Mouse (Mus musculus) lung, postnatal 25 days (tissue): ENCODE results near the gene Sfxn2.
"Not testable (repeated sequence)": the region's sequence is repeated elsewhere in the genome, so short reads cannot be mapped to it uniquely, and the experiment has no call there.

ENCODE experiments used
- DNase-seq: peaks from one replicate; pipeline ENCODE4 v3.0.0; 2022; ENCODE audit warnings: low spot score

The Sfxn2 gene

GRCm38 (mm10) chr19:46542750-46543149 lies 30.4 kb upstream of the Sfxn2 start:
- no peak for DNase-seq

- DNase-seq = no peak
Observed at GRCm38 (mm10) chr19:46547565-46547964, 25.6 kb upstream of the Sfxn2 start.

- DNase-seq = no peak
Observed at GRCm38 (mm10) chr19:46548110-46548509, 25.1 kb upstream of the Sfxn2 start.

GRCm38 (mm10) chr19:46550385-46550784 lies 22.8 kb upstream of the Sfxn2 start:
- DNase-seq = no peak

GRCm38 (mm10) chr19:46552496-46552895 lies 20.7 kb upstream of the Sfxn2 start:
- DNase-seq = no peak

- DNase-seq = no peak
Observed at GRCm38 (mm10) chr19:46553541-46553955, 19.6 kb upstream of the Sfxn2 start.

GRCm38 (mm10) chr19:46558009-46558408 lies 15.2 kb upstream of the Sfxn2 start:
- no peak for DNase-seq

- DNase-seq = peak; percentile 51
Observed at GRCm38 (mm10) chr19:46558631-46559030, 14.5 kb upstream of the Sfxn2 start.

GRCm38 (mm10) chr19:46562132-46562531 lies 11.0 kb upstream of the Sfxn2 start:
- DNase-seq = peak; percentile 74

GRCm38 (mm10) chr19:46562581-46563515 lies 10.3 kb upstream of the Sfxn2 start:
- DNase-seq = no peak

GRCm38 (mm10) chr19:46563603-46564002 lies 9.6 kb upstream of the Sfxn2 start:
- no peak for DNase-seq

GRCm38 (mm10) chr19:46564043-46564462 lies 9.1 kb upstream of the Sfxn2 start:
- DNase-seq = no peak

GRCm38 (mm10) chr19:46571211-46571877 lies 1.8 kb upstream of the Sfxn2 start:
- DNase-seq = not testable (repeated sequence)

GRCm38 (mm10) chr19:46571878-46572244 lies 1.3 kb upstream of the Sfxn2 start:
- no peak for DNase-seq

GRCm38 (mm10) chr19:46572548-46572947 lies 617 bp upstream of the Sfxn2 start:
- no peak for DNase-seq

- DNase-seq = no peak
Observed at GRCm38 (mm10) chr19:46573990-46574389, 825 bp downstream of the Sfxn2 start.

- no peak for DNase-seq
Observed at GRCm38 (mm10) chr19:46575196-46575595, 2.0 kb downstream of the Sfxn2 start.

GRCm38 (mm10) chr19:46587823-46588508 lies 14.8 kb downstream of the Sfxn2 start:
- DNase-seq = peak; percentile 81

- DNase-seq = no peak
Observed at GRCm38 (mm10) chr19:46591575-46591974, 18.4 kb downstream of the Sfxn2 start.

GRCm38 (mm10) chr19:46592751-46593439 lies 19.7 kb downstream of the Sfxn2 start:
- no peak for DNase-seq

GRCm38 (mm10) chr19:46598187-46598586 lies 25.0 kb downstream of the Sfxn2 start:
- DNase-seq = no peak

- peak; percentile 99 for DNase-seq
Observed at GRCm38 (mm10) chr19:46598720-46599252, 25.6 kb downstream of the Sfxn2 start, which contains the start of gene Wbp1l. Gene Wbp1l (plus strand): TSS chr19:46599084.
